Mouse (Mus musculus) C2C12 (cell line): ENCODE data around the gene Trim10.

Experiments used
- CEBPB ChIP-seq: IDR thresholded peaks from one replicate; pipeline ENCODE4 v1.6.1; 2011; ENCODE audit warnings: low read depth, mild to moderate bottlenecking, control low read depth, moderate library complexity
- CTCF ChIP-seq: IDR thresholded peaks from one replicate; pipeline ENCODE4 v1.5.1; 2011; ENCODE audit not compliant: control insufficient read depth, insufficient read depth, insufficient read length
- MAX ChIP-seq: IDR thresholded peaks from one replicate; pipeline ENCODE4 v1.6.1; 2011; ENCODE audit warnings: mild to moderate bottlenecking, control low read depth
- USF1 ChIP-seq: IDR thresholded peaks from one replicate; pipeline ENCODE4 v1.6.1; 2011; ENCODE audit warnings: low read depth, mild to moderate bottlenecking, control low read depth, moderate library complexity

GRCm38 (mm10) chr17:36855484-36855883, 13.9 kb upstream of the Trim10 start:
- TF ChIP-seq CTCF (no peak), MAX (no peak), USF1 (no peak), CEBPB (no peak)
